Mouse (Mus musculus) adipocyte (in vitro differentiated cells): ENCODE results near the gene Palm3.
"Not testable (repeated sequence)": the region's sequence is repeated elsewhere in the genome, so short reads cannot be mapped to it uniquely, and the experiment has no call there.

Experiments used
- DNase-seq: peaks from one replicate; pipeline ENCODE4 v3.0.0-alpha.2; 2016; ENCODE audit warnings: low spot score

Palm3 gene

GRCm38 (mm10) chr8:84021096-84021495, at the start of gene Palm3:
Gene Palm3, plus strand, starts transcription at chr8:84021471.
- no peak for DNase-seq

GRCm38 (mm10) chr8:83971661-83972060, 49.6 kb upstream of the Palm3 start:
- DNase-seq: no peak

GRCm38 (mm10) chr8:83972150-83973120, 48.8 kb upstream of the Palm3 start, which contains the start of gene Prkaca:
Gene Prkaca, plus strand, starts transcription at chr8:83972993.
- peak; percentile 99 for DNase-seq

GRCm38 (mm10) chr8:83973161-83974031, 47.9 kb upstream of the Palm3 start:
- peak; percentile 54 for DNase-seq

GRCm38 (mm10) chr8:83974521-83974920, 46.8 kb upstream of the Palm3 start:
- no peak for DNase-seq

- no peak for DNase-seq
Observed at GRCm38 (mm10) chr8:83976101-83976630, 45.1 kb upstream of the Palm3 start.

- no peak for DNase-seq
Observed at GRCm38 (mm10) chr8:83976779-83977350, 44.4 kb upstream of the Palm3 start.

- DNase-seq: no peak
Observed at GRCm38 (mm10) chr8:83977646-83978045, 43.6 kb upstream of the Palm3 start.

- no peak for DNase-seq
Observed at GRCm38 (mm10) chr8:83978200-83978599, 43.1 kb upstream of the Palm3 start.

GRCm38 (mm10) chr8:83980250-83980649, 41.0 kb upstream of the Palm3 start:
- no peak for DNase-seq

GRCm38 (mm10) chr8:83980845-83981244, 40.4 kb upstream of the Palm3 start:
- no peak for DNase-seq

- no peak for DNase-seq
Observed at GRCm38 (mm10) chr8:83981533-83981932, 39.7 kb upstream of the Palm3 start.

- DNase-seq: no peak
Observed at GRCm38 (mm10) chr8:83982449-83982848, 38.8 kb upstream of the Palm3 start.

GRCm38 (mm10) chr8:83983222-83983621, 38.0 kb upstream of the Palm3 start:
- not testable (repeated sequence) for DNase-seq

- DNase-seq: no peak
Observed at GRCm38 (mm10) chr8:83989243-83989642, 32.0 kb upstream of the Palm3 start.

GRCm38 (mm10) chr8:83990170-83990569, 31.1 kb upstream of the Palm3 start:
- DNase-seq: no peak

- no peak for DNase-seq
Observed at GRCm38 (mm10) chr8:83992488-83992887, 28.8 kb upstream of the Palm3 start.

- no peak for DNase-seq
Observed at GRCm38 (mm10) chr8:83994030-83994429, 27.2 kb upstream of the Palm3 start.

GRCm38 (mm10) chr8:83995973-83996372, 25.3 kb upstream of the Palm3 start:
- DNase-seq: no peak

GRCm38 (mm10) chr8:83996567-83997505, 24.4 kb upstream of the Palm3 start:
- DNase-seq: peak; percentile 95
